Mouse (Mus musculus): ENCODE results near the gene Ugt1a6b.

- no peak for TF ChIP-seq POLR2A (IDR thresholded peaks at IDR 0.05; ENCODE audit: insufficient read depth, low read depth, low read length)
- no peak for TF ChIP-seq CTCF (IDR thresholded peaks at IDR 0.05)
- no peak for TF ChIP-seq EP300 (IDR thresholded peaks at IDR 0.05; ENCODE audit: insufficient read depth, low read depth, low read length)
Observed at GRCm38 (mm10) chr1:88258361-88258760, 155.3 kb downstream of the Ugt1a6b start.

All from heart, adult 2 months (tissue).